Mouse (Mus musculus) hindbrain, postnatal 0 days (tissue): ENCODE measurements at regions not wholly inside any gene's neighbourhood (a gene's known extent, or its start where the extent isn't known, plus 50 kb on each side); places are given as distances from the start of the nearest gene placed in this dataset.

ENCODE experiments used
- ATAC-seq: fragments of 200-750 bp; cut with Nextera tagmentation; 2 replicates; pipeline ENCODE4 v1.8.0; 2017; ENCODE audit warnings: mild to moderate bottlenecking, moderate TSS enrichment, moderate library complexity
- DNase-seq: peaks from one replicate; pipeline ENCODE4 v3.0.0-alpha.2; 2015; ENCODE audit warnings: low spot score
- H3K27ac ChIP-seq: fragments of 300-500 bp; sonication (generic); 2 replicates; pipeline ENCODE4 v1.5.1; 2014; ENCODE audit warnings: mild to moderate bottlenecking
- H3K27me3 ChIP-seq: fragments of 300-500 bp; sonication (generic); 2 replicates; pipeline ENCODE4 v1.6.1; 2014; ENCODE audit warnings: low read length, mixed read lengths; ENCODE audit not compliant: insufficient read depth
- H3K36me3 ChIP-seq: fragments of 300-500 bp; sonication (generic); 2 replicates; pipeline ENCODE4 v1.6.1; 2014; ENCODE audit warnings: low read length, mixed read lengths; ENCODE audit not compliant: insufficient read depth
- H3K4me1 ChIP-seq: fragments of 300-500 bp; sonication (generic); 2 replicates; pipeline ENCODE4 v1.6.1; 2014; ENCODE audit warnings: antibody characterized with exemption, low read length, mixed read lengths; ENCODE audit not compliant: insufficient read depth
- H3K4me2 ChIP-seq: fragments of 300-500 bp; sonication (generic); 2 replicates; pipeline ENCODE4 v1.6.1; 2014; ENCODE audit warnings: low read depth, mild to moderate bottlenecking, low read length, moderate library complexity, mixed read lengths
- H3K4me3 ChIP-seq: fragments of 300-500 bp; sonication (generic); 2 replicates; pipeline ENCODE4 v1.5.1; 2014; ENCODE audit warnings: low read length
- H3K9ac ChIP-seq: fragments of 300-500 bp; sonication (generic); replicated peaks from 2 replicates; pipeline ENCODE4 v1.6.1; 2014; ENCODE audit warnings: mild to moderate bottlenecking, low read length, moderate library complexity, mixed read lengths
- H3K9me3 ChIP-seq: fragments of 300-500 bp; sonication (generic); 2 replicates; pipeline ENCODE4 v1.6.1; 2016; ENCODE audit warnings: low read length, mixed read lengths
- CTCF ChIP-seq: IDR thresholded peaks from 2 replicates; pipeline ENCODE4 v1.5.1; 2016; ENCODE audit warnings: antibody characterized with exemption, control low read depth, low read depth
- WGBS: fragments of 180-500 bp; shearing (Covaris S2); extraction: QIAGEN DNeasy Blood & Tissue Kit; methylation state at CpG from one replicate; pipeline ENCODE4 v1.1.7; 2014; 5-methylcytosine and 5-hydroxymethylcytosine counted together

DNA sequence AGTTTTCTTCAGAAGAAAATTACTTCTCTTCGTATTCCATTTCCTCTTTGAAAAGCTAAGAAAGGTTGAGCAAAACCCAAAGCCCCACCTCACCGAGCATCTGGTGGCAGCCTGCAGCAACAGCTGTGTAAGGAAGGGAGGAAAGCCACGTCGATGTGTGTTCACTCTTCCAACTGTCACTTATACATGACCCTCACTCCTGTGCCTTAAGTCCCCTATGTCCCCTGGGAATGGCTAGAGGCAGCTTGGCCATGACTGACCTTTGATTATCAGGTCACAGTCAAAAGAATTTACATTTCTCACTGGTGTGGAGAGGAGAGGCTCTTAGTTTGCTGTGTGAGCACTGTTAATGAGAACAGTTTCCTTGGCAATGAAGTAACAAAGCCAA is 266.8 kb upstream of the Nr5a2 start:
- Histone ChIP-seq H3K27me3 (no peaks in the 10 kb centered on the region), H3K4me2 (no peak overlapping the region), H3K27ac (no peak overlapping the region), H3K36me3 (no peaks in the 10 kb centered on the region), H3K9me3 (no peaks in the 10 kb centered on the region), H3K4me3 (no peak overlapping the region), H3K4me1 (no peaks in the 10 kb centered on the region), H3K9ac (no peak overlapping the region)
- TF ChIP-seq CTCF, result no peak
- DNase-seq, result no peak
- ATAC-seq, result no peak
- WGBS, result 77% methylated on average over 4 of the region's 4 CpGs

DNA sequence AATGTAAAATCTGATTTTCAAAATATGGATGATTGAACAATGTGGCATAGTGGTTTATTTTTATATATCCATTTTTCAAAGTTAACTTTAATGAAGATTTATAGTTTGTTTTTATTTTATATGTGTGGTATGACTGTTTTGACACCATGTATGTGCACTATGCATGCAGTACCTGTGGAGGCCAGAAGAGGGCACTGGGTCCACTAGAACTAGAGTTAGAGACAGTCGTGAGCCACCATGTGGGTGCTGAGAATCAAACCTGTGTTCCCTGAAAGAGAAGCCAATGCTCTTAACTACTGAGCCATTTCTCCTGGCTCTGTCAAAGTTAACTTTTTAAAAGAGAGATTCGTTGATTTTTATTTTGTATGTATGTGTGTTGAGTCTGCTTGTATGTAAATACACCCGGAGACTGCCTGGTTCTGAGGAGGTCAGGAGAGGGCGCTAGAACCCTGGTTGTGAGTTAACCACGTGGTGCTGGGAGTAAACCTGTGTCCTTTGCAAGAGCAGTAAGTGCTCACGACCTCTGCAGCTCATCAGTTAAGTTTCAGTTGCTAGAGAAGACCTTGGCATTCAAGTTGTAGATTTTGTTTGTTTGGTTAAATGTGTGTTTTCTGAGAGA is 266.3 kb upstream of the Nr5a2 start:
- Histone ChIP-seq H3K4me2 (no peak overlapping the region), H3K36me3 (no peaks in the 10 kb centered on the region), H3K4me3 (no peak overlapping the region), H3K4me1 (no peaks in the 10 kb centered on the region), H3K9ac (no peak overlapping the region), H3K27ac (no peak overlapping the region), H3K9me3 (no peaks in the 10 kb centered on the region), H3K27me3 (no peaks in the 10 kb centered on the region)
- ATAC-seq (no peak), DNase-seq (no peak)
- peak; percentile 47; the same call in 1 of the 2 replicates for TF ChIP-seq CTCF
- 82% methylated on average over 6 of the region's 6 CpGs for WGBS

DNA sequence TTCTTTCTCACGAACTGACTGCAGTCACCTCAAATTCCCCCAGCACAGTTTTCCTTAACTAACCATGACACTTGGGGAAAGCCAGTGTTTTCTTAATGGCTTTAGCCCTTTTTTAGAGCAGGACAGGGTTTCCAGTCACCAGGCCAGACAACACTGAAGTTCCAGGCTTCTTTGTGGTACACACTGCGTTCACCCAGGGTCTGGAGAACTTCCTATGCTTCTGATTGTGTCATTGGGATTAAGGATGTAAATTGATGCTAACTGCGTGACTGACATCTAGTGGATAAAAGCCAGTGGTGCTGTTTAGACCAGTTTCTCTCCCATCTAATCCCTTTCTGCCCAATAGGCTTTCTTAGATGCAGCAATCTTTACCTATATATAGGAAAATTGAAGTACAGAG is 265.2 kb upstream of the Nr5a2 start:
- H3K4me2 ChIP-seq, result no peak overlapping the region
- H3K27ac ChIP-seq, result no peak overlapping the region
- H3K36me3 ChIP-seq, result no peaks in the 10 kb centered on the region
- no peak overlapping the region for H3K4me3 ChIP-seq
- H3K9me3 ChIP-seq, result no peaks in the 10 kb centered on the region
- H3K27me3 ChIP-seq, result no peaks in the 10 kb centered on the region
- TF ChIP-seq CTCF, result peak; percentile 91
- ATAC-seq, result peak; percentile 78
- no peak overlapping the region for H3K9ac ChIP-seq
- DNase-seq, result peak; percentile 89
- 28% methylated on average over 3 of the region's 3 CpGs for WGBS
- H3K4me1 ChIP-seq, result no peaks in the 10 kb centered on the region

DNA sequence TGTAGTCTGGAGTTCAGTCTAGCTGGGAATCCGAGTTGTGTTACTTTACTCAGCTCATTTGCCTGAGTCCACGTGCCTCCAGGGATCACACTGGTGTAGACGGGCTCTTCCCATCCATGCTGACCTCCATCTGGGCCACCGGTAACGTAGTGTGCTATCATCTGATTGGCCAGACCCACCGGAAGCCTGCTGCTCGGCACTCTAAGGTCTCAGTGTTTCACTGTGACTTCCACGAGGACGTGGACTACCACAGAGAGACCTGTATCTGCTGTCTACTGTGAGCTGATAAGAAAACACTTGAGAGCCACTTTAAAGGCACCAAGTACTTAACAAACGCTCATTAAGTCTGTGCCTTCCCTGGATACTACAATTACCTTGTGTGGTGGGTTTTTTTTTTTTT is 262.8 kb upstream of the Nr5a2 start:
- DNase-seq (no peak), ATAC-seq (no peak)
- Histone ChIP-seq H3K4me2 (no peak overlapping the region), H3K27ac (no peak overlapping the region), H3K4me3 (no peak overlapping the region), H3K4me1 (no peaks in the 10 kb centered on the region), H3K9me3 (no peaks in the 10 kb centered on the region), H3K9ac (no peak overlapping the region), H3K27me3 (no peaks in the 10 kb centered on the region), H3K36me3 (no peaks in the 10 kb centered on the region)
- 63% methylated on average over 10 of the region's 10 CpGs for WGBS
- TF ChIP-seq CTCF, result no peak

DNA sequence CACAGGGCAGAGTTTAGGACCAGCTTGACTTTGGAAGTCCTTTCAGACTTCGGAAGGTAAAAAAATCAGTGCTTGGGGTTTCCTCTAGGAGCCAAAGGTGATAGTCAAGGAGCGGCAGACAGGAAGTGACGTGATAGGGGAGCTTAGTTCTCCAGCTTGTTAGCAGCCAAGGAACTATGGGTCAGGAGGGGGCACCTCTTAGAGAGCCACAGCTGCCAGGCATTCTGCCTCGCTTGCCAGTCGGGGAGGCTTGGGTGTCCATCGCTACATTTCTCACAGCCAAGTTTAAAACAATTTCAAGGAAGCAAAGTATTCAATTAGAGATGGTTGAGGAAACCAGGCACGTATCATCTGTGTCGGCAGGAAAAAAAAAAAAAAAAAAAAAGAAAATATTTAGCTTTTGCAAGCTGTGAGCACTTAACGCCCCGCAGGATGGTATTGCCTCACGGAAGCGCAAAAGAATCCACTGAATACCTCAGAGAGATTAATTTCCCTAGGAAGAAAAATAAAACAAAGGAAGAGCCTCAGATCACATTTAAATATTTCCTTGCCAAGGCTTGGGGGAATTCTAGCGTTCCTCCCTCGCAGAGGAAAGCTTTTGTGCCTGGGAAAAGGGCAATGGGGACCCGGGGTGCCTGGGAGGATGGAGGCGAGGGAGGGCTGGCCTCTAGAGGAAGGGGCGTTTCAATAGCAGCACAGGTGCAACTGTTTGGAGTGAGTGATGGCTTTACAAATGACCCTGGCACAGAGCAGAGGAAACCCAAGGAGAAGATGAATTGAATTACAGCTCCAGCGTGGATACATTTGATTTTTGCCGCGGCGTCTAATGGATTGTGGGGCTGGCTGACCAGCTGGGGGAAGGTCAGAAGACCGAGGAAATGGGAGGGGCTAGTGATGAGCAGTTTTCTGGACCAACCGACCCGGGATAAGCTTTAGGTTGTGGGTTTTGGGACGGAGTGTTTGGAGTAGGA is 261.1 kb upstream of the Nr5a2 start:
- TF ChIP-seq CTCF, result no peak
- Histone ChIP-seq H3K4me1 (no peaks in the 10 kb centered on the region), H3K27ac (no peak overlapping the region), H3K9ac (peak overlapping the region; percentile 47), H3K36me3 (no peaks in the 10 kb centered on the region), H3K4me2 (peak overlapping the region; percentile 73), H3K27me3 (no peaks in the 10 kb centered on the region), H3K9me3 (no peaks in the 10 kb centered on the region), H3K4me3 (peak overlapping the region; percentile 39)
- ATAC-seq (peak; percentile 55), DNase-seq (peak; percentile 43)
- WGBS, result 6% methylated on average over 25 of the region's 25 CpGs

DNA sequence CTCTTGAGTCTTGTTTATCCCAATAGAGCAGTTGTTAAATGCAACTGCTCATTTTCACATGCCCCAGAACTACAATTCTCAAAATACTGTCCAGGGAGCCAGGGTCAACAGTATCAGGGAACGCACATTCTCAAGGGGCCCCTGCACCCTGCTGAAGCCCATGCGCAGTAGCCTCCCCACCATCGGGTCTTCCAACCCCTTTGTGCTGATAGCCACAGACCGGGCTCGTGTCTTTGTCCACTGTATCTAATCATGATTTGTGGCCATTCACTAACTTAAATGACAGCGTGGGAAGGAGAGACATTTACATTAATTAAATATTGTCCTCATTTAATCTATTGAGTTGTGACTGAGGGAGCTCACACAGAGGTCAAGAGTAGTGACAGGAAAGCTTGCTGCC is 260.0 kb upstream of the Nr5a2 start:
- ATAC-seq (no peak), DNase-seq (no peak)
- Histone ChIP-seq H3K36me3 (no peaks in the 10 kb centered on the region), H3K9ac (no peak overlapping the region), H3K27ac (no peak overlapping the region), H3K27me3 (no peaks in the 10 kb centered on the region), H3K9me3 (no peaks in the 10 kb centered on the region), H3K4me1 (no peaks in the 10 kb centered on the region), H3K4me3 (no peak overlapping the region), H3K4me2 (no peak overlapping the region)
- no peak for TF ChIP-seq CTCF
- 27% methylated on average over 6 of the region's 6 CpGs for WGBS

DNA sequence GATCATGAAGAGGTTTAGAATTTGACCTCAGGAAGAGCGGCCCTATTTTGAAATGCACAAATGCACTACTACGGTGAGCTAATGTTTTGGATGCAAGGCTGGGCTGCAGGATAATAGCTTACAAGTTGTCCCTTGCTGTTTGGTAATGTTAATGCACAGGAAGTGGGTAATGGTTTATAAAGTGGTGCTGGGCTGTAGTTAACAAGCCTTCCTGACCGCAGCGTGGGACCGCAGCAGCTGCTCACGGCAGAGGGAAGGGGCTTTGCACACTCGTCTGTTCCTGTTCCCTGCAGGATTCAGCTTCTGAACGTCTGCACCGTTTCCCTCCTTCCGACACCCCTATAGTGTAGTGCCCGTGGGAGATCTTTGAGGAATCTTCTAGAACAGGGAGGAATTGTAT is 258.4 kb upstream of the Nr5a2 start:
- H3K4me1 ChIP-seq, result no peaks in the 10 kb centered on the region
- ATAC-seq (no peak), DNase-seq (no peak)
- H3K36me3 ChIP-seq, result no peaks in the 10 kb centered on the region
- H3K4me2 ChIP-seq, result no peak overlapping the region
- no peaks in the 10 kb centered on the region for H3K27me3 ChIP-seq
- no peak for TF ChIP-seq CTCF
- H3K9me3 ChIP-seq, result no peaks in the 10 kb centered on the region
- H3K4me3 ChIP-seq, result no peak overlapping the region
- no peak overlapping the region for H3K27ac ChIP-seq
- H3K9ac ChIP-seq, result no peak overlapping the region
- 75% methylated on average over 11 of the region's 11 CpGs for WGBS
